Mouse (Mus musculus) kidney, postnatal 10 days (tissue): Measurements from ENCODE around the gene Ptx3.
"Not testable (repeated sequence)": the region's sequence is repeated elsewhere in the genome, so short reads cannot be mapped to it uniquely, and the experiment has no call there.

ENCODE experiments used
- DNase-seq: peaks from one replicate; pipeline ENCODE4 v3.0.0; 2021; ENCODE audit warnings: mixed read lengths

Gene Ptx3

GRCm38 (mm10) chr3:66219655-66220191 is at the start of gene Ptx3:
Ptx3 (plus strand) TSS chr3:66219910.
- DNase-seq = peak; percentile 16

- DNase-seq = no peak
Measured at GRCm38 (mm10) chr3:66172907-66173306, 46.8 kb upstream of the Ptx3 start.

GRCm38 (mm10) chr3:66179647-66180046 is 40.1 kb upstream of the Ptx3 start:
- DNase-seq = peak; percentile 7

GRCm38 (mm10) chr3:66193910-66194562 is 25.7 kb upstream of the Ptx3 start:
- DNase-seq = no peak

- DNase-seq = no peak
Measured at GRCm38 (mm10) chr3:66208836-66209573, 10.7 kb upstream of the Ptx3 start.

GRCm38 (mm10) chr3:66213524-66213923 is 6.2 kb upstream of the Ptx3 start:
- no peak for DNase-seq

GRCm38 (mm10) chr3:66215759-66216158 is 4.0 kb upstream of the Ptx3 start:
- no peak for DNase-seq

GRCm38 (mm10) chr3:66220554-66221242 is 988 bp downstream of the Ptx3 start:
- peak; percentile 58 for DNase-seq

GRCm38 (mm10) chr3:66221243-66221611 is 1.5 kb downstream of the Ptx3 start:
- DNase-seq = peak; percentile 68

GRCm38 (mm10) chr3:66224931-66225537 is 5.3 kb downstream of the Ptx3 start:
- DNase-seq = no peak

- not testable (repeated sequence) for DNase-seq
Measured at GRCm38 (mm10) chr3:66236234-66236871, 16.6 kb downstream of the Ptx3 start.

- DNase-seq = no peak
Measured at GRCm38 (mm10) chr3:66240476-66240875, 20.8 kb downstream of the Ptx3 start.

- DNase-seq = no peak
Measured at GRCm38 (mm10) chr3:66251842-66252241, 32.1 kb downstream of the Ptx3 start.

GRCm38 (mm10) chr3:66254504-66255105 is 34.9 kb downstream of the Ptx3 start:
- DNase-seq = no peak

GRCm38 (mm10) chr3:66262319-66262718 is 42.6 kb downstream of the Ptx3 start:
- peak; percentile 41 for DNase-seq

- DNase-seq = no peak
Measured at GRCm38 (mm10) chr3:66263270-66263669, 43.6 kb downstream of the Ptx3 start.
